Mouse (Mus musculus): ENCODE measurements around the gene Slc22a5.

GRCm38 (mm10) chr11:53818794-53819193, 72.7 kb downstream of the Slc22a5 start:
- no peak for TF ChIP-seq POLR2A (IDR thresholded peaks at IDR 0.05; ENCODE audit: low read depth, low read length)
- TF ChIP-seq CTCF (IDR thresholded peaks at IDR 0.05; ENCODE audit: borderline replicate concordance, insufficient read depth, low read length) = no peak
